Mouse (Mus musculus) stomach, postnatal 0 days (tissue): ENCODE measurements around the gene Tex44. TPM values are rescaled to one million over a fixed set of nuclear protein-coding genes. Genes with fewer than 3 reads are reported as not detected.

Experiments
- ATAC-seq: fragments of 200-750 bp; cut with Nextera tagmentation; 2 replicates; pipeline ENCODE4 v1.8.0; 2017; ENCODE audit not compliant: low FRiP score, low TSS enrichment
- DNase-seq: peaks from one replicate; pipeline ENCODE4 v3.0.0-alpha.2; 2016; ENCODE audit warnings: low spot score
- H3K27ac ChIP-seq: fragments of 300-500 bp; sonication (generic); replicated peaks from 2 replicates; pipeline ENCODE4 v1.5.1; 2014; ENCODE audit warnings: mild to moderate bottlenecking, control low read depth
- H3K27me3 ChIP-seq: fragments of 300-500 bp; sonication (generic); 2 replicates; pipeline ENCODE4 v1.6.1; 2014; ENCODE audit warnings: low read length; ENCODE audit not compliant: control insufficient read depth, insufficient read depth
- H3K36me3 ChIP-seq: fragments of 300-500 bp; sonication (generic); 2 replicates; pipeline ENCODE4 v1.6.1; 2014; ENCODE audit warnings: low read length, mixed read lengths; ENCODE audit not compliant: control insufficient read depth, insufficient read depth
- H3K4me1 ChIP-seq: fragments of 300-500 bp; sonication (generic); replicated peaks from 2 replicates; pipeline ENCODE4 v1.6.1; 2014; ENCODE audit warnings: antibody characterized with exemption; ENCODE audit not compliant: control insufficient read depth, insufficient read depth
- H3K4me2 ChIP-seq: fragments of 300-500 bp; sonication (generic); replicated peaks from 2 replicates; pipeline ENCODE4 v1.6.1; 2014; ENCODE audit warnings: low read depth, mild to moderate bottlenecking, control low read depth, moderate library complexity
- H3K4me3 ChIP-seq: fragments of 300-500 bp; sonication (generic); 2 replicates; pipeline ENCODE4 v1.5.1; 2014; ENCODE audit warnings: low read depth, low read length, control low read depth
- H3K9ac ChIP-seq: fragments of 300-500 bp; sonication (generic); 2 replicates; pipeline ENCODE4 v1.6.1; 2014; ENCODE audit warnings: mild to moderate bottlenecking, low read length, control low read depth, mixed read lengths
- H3K9me3 ChIP-seq: fragments of 300-500 bp; sonication (generic); 2 replicates; pipeline ENCODE4 v1.6.1; 2016; ENCODE audit warnings: low read length; ENCODE audit not compliant: control insufficient read depth
- CTCF ChIP-seq: IDR thresholded peaks from 2 replicates; pipeline ENCODE4 v1.5.1; 2016; ENCODE audit warnings: antibody characterized with exemption, low read depth, mild to moderate bottlenecking, moderate library complexity
- EP300 ChIP-seq: optimal IDR thresholded peaks from 2 replicates; pipeline ENCODE3; 2016; ENCODE audit warnings: antibody characterized with exemption
- WGBS: fragments of 180-500 bp; shearing (Covaris S2); extraction: QIAGEN DNeasy Blood & Tissue Kit; methylation state at CpG from one replicate; pipeline ENCODE4 v1.1.7; 2014; 5-methylcytosine and 5-hydroxymethylcytosine counted together
- polyA plus RNA-seq: library from polyadenylated mRNA; unstranded; fragments of >200 nt; fragmentation: Nextera tagmentation; extraction: Ambion mirVana; gene quantifications from 2 replicates; pipeline ENCODE4 v1.2.1, GENCODE M21; 2015

Tex44 gene
- polyA plus RNA-seq, 1 experiment from 2014 or later: not detected

DNA sequence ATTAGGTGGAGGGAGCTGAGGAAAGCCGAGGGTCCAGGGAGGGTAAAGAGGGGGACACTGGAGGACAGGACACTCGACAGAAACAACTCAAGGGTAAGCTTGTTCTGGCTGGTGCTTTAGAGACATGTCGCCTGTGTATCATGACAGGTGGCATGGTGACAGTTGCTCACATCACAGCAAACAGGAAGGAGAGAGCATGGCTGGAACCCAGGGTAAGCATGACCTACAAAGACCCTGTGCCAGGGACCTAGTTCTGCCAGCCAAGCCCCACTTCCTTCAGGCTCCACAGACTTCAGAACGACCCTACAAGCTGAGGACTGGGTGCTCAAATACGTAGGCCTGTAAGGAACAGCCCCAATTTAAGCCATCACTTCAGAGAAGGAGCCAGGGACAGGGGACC is 2.2 kb upstream of the Tex44 start:
- H3K9ac ChIP-seq: no peak overlapping the region
- no peaks in the 10 kb centered on the region for H3K36me3 ChIP-seq
- TF ChIP-seq EP300 (no peak), CTCF (no peak)
- no peak overlapping the region for H3K4me3 ChIP-seq
- no peaks in the 10 kb centered on the region for H3K4me1 ChIP-seq
- H3K4me2 ChIP-seq: no peak overlapping the region
- ATAC-seq: no peak
- WGBS: 73% methylated on average over 5 of the region's 5 CpGs
- DNase-seq: no peak
- H3K27ac ChIP-seq: no peak overlapping the region
- no peaks in the 10 kb centered on the region for H3K27me3 ChIP-seq
- no peaks in the 10 kb centered on the region for H3K9me3 ChIP-seq

DNA sequence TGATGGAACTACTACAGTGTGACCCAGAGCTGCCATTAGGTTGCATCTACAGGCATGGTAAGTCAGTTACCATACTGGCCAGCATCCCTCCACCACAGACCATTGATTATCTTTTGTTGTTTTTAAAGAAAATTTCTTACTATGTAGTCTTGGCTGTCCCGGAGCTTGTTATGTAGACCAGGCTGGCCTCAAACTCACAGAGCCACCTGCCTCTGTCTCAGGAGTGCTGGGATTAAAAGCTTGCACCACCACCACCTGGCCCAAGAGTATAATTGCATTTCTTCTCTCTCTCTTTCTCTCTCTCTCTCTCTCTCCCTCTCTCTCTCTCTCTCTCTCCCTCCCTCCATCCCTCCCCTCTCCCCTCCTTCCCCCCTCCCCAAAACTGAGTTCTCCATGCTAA is 1.8 kb upstream of the Tex44 start:
- Histone ChIP-seq H3K4me3 (no peak overlapping the region), H3K9me3 (no peaks in the 10 kb centered on the region), H3K4me2 (no peak overlapping the region), H3K9ac (no peak overlapping the region), H3K27me3 (no peaks in the 10 kb centered on the region), H3K27ac (no peak overlapping the region), H3K36me3 (no peaks in the 10 kb centered on the region), H3K4me1 (no peaks in the 10 kb centered on the region)
- DNase-seq: no peak
- TF ChIP-seq CTCF (no peak), EP300 (no peak)
- ATAC-seq: no peak
- WGBS: 81% methylated on average over 1 of the region's 1 CpGs

DNA sequence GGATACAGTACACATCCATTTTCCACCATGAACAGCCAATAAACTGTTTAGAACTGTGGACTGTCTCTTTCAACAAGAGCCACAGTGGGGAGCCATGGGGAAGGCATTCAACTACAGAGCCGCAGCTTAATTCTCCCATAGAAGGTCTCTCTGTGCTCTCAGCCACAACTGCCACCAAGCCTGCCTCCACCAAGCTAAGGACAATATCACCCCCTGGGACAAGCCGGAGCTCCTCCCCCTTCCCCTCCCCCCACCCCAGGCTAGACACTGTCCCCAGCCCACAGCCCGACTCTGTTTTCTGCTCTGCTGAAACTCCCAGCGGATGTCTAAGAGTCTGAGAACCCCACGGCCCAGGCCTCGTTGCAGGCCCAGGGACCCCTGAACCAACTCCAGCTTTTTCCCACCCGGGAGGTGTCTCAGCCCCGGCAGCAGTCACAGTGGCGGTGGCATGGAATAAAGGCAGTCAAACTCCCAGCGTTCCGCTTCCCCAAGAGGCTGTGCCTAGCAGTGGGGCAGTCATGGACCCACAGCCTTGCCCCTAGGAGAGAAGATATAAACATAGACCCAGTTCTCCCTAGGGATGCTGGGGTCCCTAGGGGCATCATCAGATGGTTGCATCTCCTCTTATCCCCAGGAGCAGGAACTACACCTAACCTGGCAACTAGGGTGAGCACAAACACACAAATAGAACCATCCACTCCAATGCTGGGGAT is 1.1 kb upstream of the Tex44 start:
- H3K9me3 ChIP-seq: no peaks in the 10 kb centered on the region
- TF ChIP-seq CTCF (no peak; the same call in 1 of the 2 replicates), EP300 (no peak)
- no peak for DNase-seq
- no peaks in the 10 kb centered on the region for H3K4me1 ChIP-seq
- no peaks in the 10 kb centered on the region for H3K27me3 ChIP-seq
- no peak overlapping the region for H3K9ac ChIP-seq
- H3K36me3 ChIP-seq: no peaks in the 10 kb centered on the region
- no peak overlapping the region for H3K4me2 ChIP-seq
- H3K27ac ChIP-seq: no peak overlapping the region
- ATAC-seq: no peak
- H3K4me3 ChIP-seq: no peak overlapping the region
- WGBS: 41% methylated on average over 11 of the region's 11 CpGs

DNA sequence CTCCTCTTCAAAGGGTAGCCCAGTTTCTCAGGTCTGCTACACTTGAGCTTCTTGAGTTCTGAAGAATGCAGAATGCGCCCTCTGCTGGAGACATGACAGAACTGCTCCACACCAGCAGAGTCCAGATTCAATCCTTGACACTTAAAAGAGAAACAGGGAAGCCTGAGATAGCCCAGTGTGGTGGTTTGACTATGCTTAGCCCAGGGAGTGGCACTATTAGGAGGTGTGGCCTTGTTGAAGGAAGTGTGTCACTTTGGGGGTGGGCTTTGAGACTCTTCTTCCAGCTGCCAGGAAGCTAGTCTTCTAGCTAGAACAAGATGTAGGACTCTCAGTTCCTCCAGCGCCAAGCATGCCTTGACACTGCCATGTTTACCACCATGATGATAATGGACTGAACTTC is 3.9 kb downstream of the Tex44 start:
- Histone ChIP-seq H3K9me3 (no peaks in the 10 kb centered on the region), H3K4me2 (no peak overlapping the region), H3K4me3 (no peak overlapping the region), H3K9ac (no peak overlapping the region), H3K36me3 (no peaks in the 10 kb centered on the region), H3K4me1 (peaks cover 6% of the 10 kb centered on the region), H3K27ac (no peak overlapping the region), H3K27me3 (no peaks in the 10 kb centered on the region)
- TF ChIP-seq CTCF (peak; percentile 98), EP300 (no peak)
- ATAC-seq: no peak
- peak; percentile 70 for DNase-seq
- 45% methylated on average over 2 of the region's 2 CpGs for WGBS

DNA sequence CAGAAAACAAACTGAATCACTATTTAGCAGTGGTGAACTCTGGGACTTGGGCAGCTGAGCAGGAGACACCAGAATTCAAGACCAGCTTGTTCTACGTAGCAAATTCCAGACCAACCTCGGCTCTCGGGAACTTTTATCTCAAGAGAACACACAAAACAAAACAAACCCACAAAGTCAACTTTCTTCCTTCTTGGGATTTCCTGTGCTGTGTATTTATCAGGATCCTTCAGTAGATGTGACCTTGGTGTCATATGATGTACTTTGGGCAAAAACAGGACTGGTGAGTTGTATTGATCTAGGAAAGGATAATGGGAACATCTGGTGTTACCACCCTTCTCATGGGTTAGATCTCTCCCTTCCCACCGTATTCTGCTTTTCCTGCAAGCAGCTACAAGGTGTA is 6.6 kb downstream of the Tex44 start:
- Histone ChIP-seq H3K4me2 (no peak overlapping the region), H3K4me3 (no peak overlapping the region), H3K9me3 (no peaks in the 10 kb centered on the region), H3K9ac (no peak overlapping the region), H3K36me3 (no peaks in the 10 kb centered on the region), H3K27ac (peak overlapping the region; percentile 30; the same call in 1 of the 2 replicates), H3K27me3 (no peaks in the 10 kb centered on the region), H3K4me1 (peaks cover 15% of the 10 kb centered on the region)
- 53% methylated on average over 4 of the region's 4 CpGs for WGBS
- TF ChIP-seq EP300 (no peak), CTCF (no peak)
- DNase-seq (no peak), ATAC-seq (no peak)

DNA sequence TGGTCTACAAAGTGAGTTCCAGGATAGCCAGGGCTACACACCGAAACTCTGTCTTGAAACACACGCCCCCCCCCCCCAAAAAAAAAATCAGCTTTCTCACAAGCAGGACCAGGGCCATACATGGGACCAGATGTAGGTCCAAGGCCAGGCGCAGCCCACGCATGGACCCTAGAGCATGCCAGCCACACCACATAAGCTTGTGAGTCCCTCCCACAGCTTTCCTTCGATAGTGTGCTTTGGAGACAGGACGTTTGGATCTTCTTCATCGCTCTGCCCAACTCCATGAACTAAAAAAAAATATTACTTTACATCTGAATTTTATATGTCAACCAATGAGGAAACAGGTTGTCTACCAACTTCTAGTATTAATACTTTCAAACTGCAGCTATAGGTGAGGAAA is 7.2 kb downstream of the Tex44 start:
- ATAC-seq: no peak
- WGBS: 68% methylated on average over 7 of the region's 7 CpGs
- Histone ChIP-seq H3K27me3 (no peaks in the 10 kb centered on the region), H3K36me3 (no peaks in the 10 kb centered on the region), H3K27ac (peak overlapping the region; percentile 99), H3K4me2 (0 out of 2 replicates have a peak overlapping the region, but pooled peaks have one; percentile 78), H3K9me3 (no peaks in the 10 kb centered on the region), H3K4me1 (peaks cover 15% of the 10 kb centered on the region), H3K9ac (no peak overlapping the region), H3K4me3 (no peak overlapping the region)
- TF ChIP-seq CTCF (no peak), EP300 (no peak)
- no peak for DNase-seq
